ENCODE assay signal across 17 mouse cellular contexts in genomic region chr4:64142963-64143362, GRCm38 (mm10).
DNase-seq lines count a peak whose midpoint lies in the region; ATAC-seq and TF ChIP-seq lines count a peak whose summit lies in the region.
"Had no signal": no experiment of that assay in that cellular context is flagged by ENCODE, and none has a peak within 500 bp of the region (broad histone marks: within the 10 kb centered on the region; RNA-seq: fewer than 3 reads in every experiment).

No protein-coding gene starts in this region.

- H3K36me3 ChIP-seq in forebrain, embryonic 15.5 days = no peaks in the 10 kb centered on the region
- no peaks in the 10 kb centered on the region for H3K36me3 ChIP-seq in forebrain, embryonic 12.5 days (replicated peaks)
- H3K36me3 ChIP-seq in midbrain, postnatal 0 days (ENCODE audit: insufficient read depth, low read length) = no peaks in the 10 kb centered on the region
- H3K36me3 ChIP-seq in midbrain, embryonic 14.5 days (ENCODE audit: control insufficient read depth, insufficient read depth, low read length) = no peaks in the 10 kb centered on the region
- H3K36me3 ChIP-seq in forebrain, postnatal 0 days (ENCODE audit: insufficient read depth) = no peaks in the 10 kb centered on the region
- H3K36me3 ChIP-seq: limb, embryonic 15.5 days; liver, embryonic 15.5 days; neural tube, embryonic 12.5 days had no signal

- H3K4me3 ChIP-seq in forebrain, embryonic 15.5 days = no peak overlapping the region
- H3K4me3 ChIP-seq in forebrain, embryonic 12.5 days (replicated peaks) = no peak overlapping the region
- H3K4me3 ChIP-seq in midbrain, postnatal 0 days (ENCODE audit: low read depth, low read length) = no peak overlapping the region
- no peak overlapping the region for H3K4me3 ChIP-seq in midbrain, embryonic 14.5 days (replicated peaks; ENCODE audit: low read depth, low read length)
- H3K4me3 ChIP-seq in forebrain, postnatal 0 days (ENCODE audit: low read depth, low read length) = no peak overlapping the region
- H3K4me3 ChIP-seq: limb, embryonic 15.5 days; liver, embryonic 15.5 days; neural tube, embryonic 12.5 days had no signal

- H3K9me3 ChIP-seq in forebrain, embryonic 15.5 days = no peaks in the 10 kb centered on the region
- H3K9me3 ChIP-seq in forebrain, embryonic 12.5 days = no peaks in the 10 kb centered on the region
- no peaks in the 10 kb centered on the region for H3K9me3 ChIP-seq in midbrain, postnatal 0 days (ENCODE audit: low read length)
- no peaks in the 10 kb centered on the region for H3K9me3 ChIP-seq in midbrain, embryonic 14.5 days (ENCODE audit: control insufficient read depth, low read length)
- H3K9me3 ChIP-seq in forebrain, postnatal 0 days (ENCODE audit: low read length) = no peaks in the 10 kb centered on the region
- H3K9me3 ChIP-seq: limb, embryonic 15.5 days; liver, embryonic 15.5 days; neural tube, embryonic 12.5 days had no signal

- H3K27ac ChIP-seq in forebrain, embryonic 15.5 days (replicated peaks) = peak overlapping the region; percentile 61
- H3K27ac ChIP-seq in forebrain, embryonic 12.5 days = no peak overlapping the region
- no peak overlapping the region for H3K27ac ChIP-seq in midbrain, postnatal 0 days (ENCODE audit: low read depth, low read length)
- H3K27ac ChIP-seq in midbrain, embryonic 14.5 days (replicated peaks; ENCODE audit: low read depth, low read length) = no peak overlapping the region
- H3K27ac ChIP-seq in forebrain, postnatal 0 days (ENCODE audit: low read depth, low read length) = no peak overlapping the region
- H3K27ac ChIP-seq: hindbrain, embryonic 14.5 days; liver, embryonic 15.5 days; neural tube, embryonic 12.5 days had no signal

- peak; percentile 51 for ATAC-seq in forebrain, embryonic 15.5 days (replicated peaks)
- no peak for ATAC-seq in forebrain, embryonic 12.5 days (ENCODE audit: low FRiP score)
- ATAC-seq in midbrain, postnatal 0 days (ENCODE audit: low FRiP score) = no peak
- no peak for ATAC-seq in midbrain, embryonic 14.5 days (ENCODE audit: low FRiP score, low TSS enrichment)
- ATAC-seq in forebrain, postnatal 0 days = peak; percentile 73
- ATAC-seq: intestine, postnatal 0 days had no signal

- peaks cover 33% of the 10 kb centered on the region for H3K4me1 ChIP-seq in forebrain, embryonic 15.5 days
- H3K4me1 ChIP-seq in forebrain, embryonic 12.5 days = peaks cover 5% of the 10 kb centered on the region; the same call in 1 of the 2 replicates
- no peaks in the 10 kb centered on the region for H3K4me1 ChIP-seq in midbrain, postnatal 0 days (ENCODE audit: insufficient read depth, low read length)
- 0 out of 2 replicates have a peak, but pooled peaks cover 2% of the 10 kb centered on the region for H3K4me1 ChIP-seq in midbrain, embryonic 14.5 days (ENCODE audit: control insufficient read depth, insufficient read depth, low read length)
- H3K4me1 ChIP-seq in forebrain, postnatal 0 days (ENCODE audit: insufficient read depth) = no peaks in the 10 kb centered on the region
- H3K4me1 ChIP-seq: liver, embryonic 15.5 days; neural tube, embryonic 12.5 days had no signal

- H3K27me3 ChIP-seq in forebrain, embryonic 15.5 days = no peaks in the 10 kb centered on the region
- H3K27me3 ChIP-seq in forebrain, embryonic 12.5 days = no peaks in the 10 kb centered on the region
- H3K27me3 ChIP-seq in midbrain, postnatal 0 days (ENCODE audit: insufficient read depth, low read length) = no peaks in the 10 kb centered on the region
- no peaks in the 10 kb centered on the region for H3K27me3 ChIP-seq in midbrain, embryonic 14.5 days (ENCODE audit: control insufficient read depth, insufficient read depth, low read length)
- no peaks in the 10 kb centered on the region for H3K27me3 ChIP-seq in forebrain, postnatal 0 days (ENCODE audit: insufficient read depth, low read length)
- H3K27me3 ChIP-seq: limb, embryonic 15.5 days; liver, embryonic 15.5 days; neural tube, embryonic 12.5 days had no signal

- no peak overlapping the region for H3K9ac ChIP-seq in forebrain, embryonic 15.5 days (replicated peaks)
- H3K9ac ChIP-seq in forebrain, embryonic 12.5 days = no peak overlapping the region
- no peak overlapping the region for H3K9ac ChIP-seq in midbrain, postnatal 0 days (replicated peaks; ENCODE audit: low read length, poor library complexity, severe bottlenecking)
- no peak overlapping the region for H3K9ac ChIP-seq in midbrain, embryonic 14.5 days (replicated peaks; ENCODE audit: low read length)
- H3K9ac ChIP-seq in forebrain, postnatal 0 days = no peak overlapping the region
- H3K9ac ChIP-seq: hindbrain, embryonic 14.5 days; limb, embryonic 15.5 days; liver, embryonic 15.5 days; neural tube, embryonic 12.5 days had no signal

- intact Hi-C loops in gastrocnemius, postnatal 14 days (cut with DNase I; ENCODE audit: low total_unique reads) = no loop called here

- H3K4me2 ChIP-seq in forebrain, embryonic 15.5 days (replicated peaks) = no peak overlapping the region
- H3K4me2 ChIP-seq in forebrain, embryonic 12.5 days = no peak overlapping the region
- no peak overlapping the region for H3K4me2 ChIP-seq in midbrain, postnatal 0 days (ENCODE audit: low read depth, low read length, poor library complexity, severe bottlenecking)
- H3K4me2 ChIP-seq in midbrain, embryonic 14.5 days (ENCODE audit: low read length) = no peak overlapping the region
- H3K4me2 ChIP-seq in forebrain, postnatal 0 days (ENCODE audit: low read depth) = no peak overlapping the region
- H3K4me2 ChIP-seq: hindbrain, embryonic 14.5 days; limb, embryonic 15.5 days; liver, embryonic 15.5 days; midbrain, embryonic 11.5 days; neural tube, embryonic 12.5 days had no signal

- DNase-seq in midbrain, postnatal 0 days (ENCODE audit: low spot score) = peak; percentile 48
- no peak for DNase-seq in midbrain, embryonic 14.5 days
- DNase-seq in cerebellum, adult 9-11 months = peak; percentile 67
- DNase-seq in forebrain, postnatal 0 days = peak; percentile 64
- no peak for DNase-seq in B cell, adult 2 months
- no peak for DNase-seq in gastrocnemius, postnatal 14 days
- DNase-seq: gastrocnemius, postnatal 36 days; right cerebral cortex, adult 18-20 months; thymus, postnatal 25 days had no signal

- no peak for TF ChIP-seq CTCF in midbrain, postnatal 0 days (IDR thresholded peaks at IDR 0.05)
- no peak for TF ChIP-seq CTCF in forebrain, postnatal 0 days (IDR thresholded peaks at IDR 0.05; ENCODE audit: low read depth)

- WGBS in forebrain, embryonic 15.5 days = 45% methylated on average over 2 of the region's 2 CpGs
- WGBS in forebrain, embryonic 12.5 days = 70% methylated on average over 2 of the region's 2 CpGs
- 62% methylated on average over 2 of the region's 2 CpGs for WGBS in midbrain, postnatal 0 days
- 82% methylated on average over 2 of the region's 2 CpGs for WGBS in midbrain, embryonic 14.5 days
- whole genome bisulfite sequencing in forebrain, postnatal 0 days = 35% methylated on average over 2 of the region's 2 CpGs

Comparison
In these comparisons a context has a peak if more than half of its experiments do, and no peak if none do; other contexts are left out.
1. ATAC-seq: peak in forebrain, embryonic 15.5 days (single experiment) and forebrain, postnatal 0 days (single experiment); none in forebrain, embryonic 12.5 days (single experiment), midbrain, postnatal 0 days (single experiment) and midbrain, embryonic 14.5 days (single experiment).
2. DNase-seq: peak in midbrain, postnatal 0 days (single experiment), cerebellum, adult 9-11 months (single experiment) and forebrain, postnatal 0 days (single experiment); none in midbrain, embryonic 14.5 days (single experiment), B cell, adult 2 months (0 of 2) and gastrocnemius, postnatal 14 days (single experiment).